Mouse (Mus musculus): ENCODE data around the gene Zfp384.

DNA sequence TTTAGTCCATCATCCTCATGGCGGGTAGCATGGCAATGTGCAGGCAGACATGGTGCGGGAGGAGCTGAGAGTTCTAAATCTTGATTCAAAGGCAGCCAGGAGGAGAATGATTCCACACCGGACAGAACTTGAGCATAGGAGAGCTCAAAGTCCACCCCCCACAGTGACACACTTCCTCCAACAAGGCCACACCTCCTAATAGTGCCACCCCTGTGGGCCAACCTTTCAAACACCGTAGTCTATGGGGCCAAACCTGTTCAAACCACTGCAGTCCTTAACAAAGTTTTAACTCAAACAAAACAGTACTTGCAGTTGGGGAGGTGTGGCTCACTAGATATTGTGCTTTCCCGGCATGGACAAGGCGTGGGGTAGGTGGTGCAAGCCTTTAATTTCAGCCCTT, 55.0 kb downstream of the Zfp384 start:
- TF ChIP-seq CTCF (conservative IDR thresholded peaks at IDR 0.05; ENCODE audit: low read length) (no peak), POU5F1 (IDR thresholded peaks at IDR 0.05; ENCODE audit: borderline replicate concordance, low read length) (no peak), NANOG (IDR thresholded peaks at IDR 0.05; ENCODE audit: borderline replicate concordance, low read length) (no peak)

All from E14TG2a.4 (cell line).